Comparison of ENCODE assay signal across 7 mouse cellular contexts in the genomic region with DNA sequence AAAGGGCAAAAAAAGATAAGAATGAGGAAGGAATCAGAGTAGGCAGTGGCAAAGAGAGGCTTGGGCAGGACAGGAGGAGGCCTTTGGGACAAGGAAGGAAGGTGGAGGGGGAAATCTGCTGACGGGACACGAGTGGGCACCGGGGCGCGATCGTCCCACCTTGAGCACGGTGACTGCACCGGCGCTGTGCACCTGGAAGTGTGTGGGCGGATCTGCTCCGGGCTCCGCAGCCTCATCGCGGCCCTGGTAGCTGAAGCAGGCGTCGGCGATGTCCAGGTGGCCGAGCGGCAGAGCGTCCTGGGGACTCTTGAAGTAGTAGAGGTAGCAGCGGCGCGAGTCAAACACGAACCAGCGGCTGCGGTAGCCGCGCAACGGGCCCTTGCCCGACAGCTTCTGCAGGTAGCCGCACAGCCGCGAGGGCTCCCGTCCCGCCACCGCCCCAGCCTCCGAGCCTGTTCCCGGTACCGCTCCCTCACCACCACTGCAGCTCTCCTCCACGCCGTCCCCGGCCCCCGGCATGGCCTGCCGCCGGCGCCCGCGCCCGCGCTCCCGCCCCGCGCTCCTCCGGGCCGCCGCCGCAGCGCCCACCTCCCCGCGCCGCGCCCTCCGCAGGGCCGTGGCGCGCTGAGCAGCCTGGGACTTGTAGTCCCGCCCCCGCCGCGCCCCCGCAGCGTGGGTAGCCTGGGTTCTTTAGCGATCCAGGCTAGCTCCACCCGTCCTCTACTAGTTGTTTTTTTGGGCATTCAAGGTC. TPM values are rescaled to one million over a fixed set of nuclear protein-coding genes. Genes with fewer than 3 reads are reported as not detected.
DNase-seq lines count a peak whose midpoint lies in the region; ATAC-seq lines count a peak whose summit lies in the region.

A gene (minus strand): TSS at position 612 of the 751 bp plus-strand sequence.

- DNase-seq in adrenal gland, postnatal 14 days: peak; percentile 73
- peak; percentile 75 for DNase-seq in embryonic facial prominence, embryonic 11.5 days (ENCODE audit: low spot score)
- DNase-seq in heart, adult 11 months: peak; percentile 98
- peak; percentile 63 for DNase-seq in kidney, adult 11 months
- DNase-seq in spleen, adult 18-20 months: peak; percentile 37 to 63

- H3K4me3 ChIP-seq in embryonic facial prominence, embryonic 11.5 days (ENCODE audit: low read depth, low read length): peak within 1 kb of the TSS; percentile 72
- H3K4me3 ChIP-seq in limb, embryonic 12.5 days (replicated peaks): peak within 1 kb of the TSS; percentile 75
- peak within 1 kb of the TSS; percentile 80 for H3K4me3 ChIP-seq in midbrain, embryonic 13.5 days (replicated peaks)

- under 1% methylated on average over 60 of the region's 74 CpGs for WGBS in embryonic facial prominence, embryonic 11.5 days
- WGBS in limb, embryonic 12.5 days: 1% methylated on average over 65 of the region's 74 CpGs
- WGBS in midbrain, embryonic 13.5 days: under 1% methylated on average over 63 of the region's 74 CpGs

- no peaks in the 10 kb centered on the region for H3K27me3 ChIP-seq in embryonic facial prominence, embryonic 11.5 days (ENCODE audit: control insufficient read depth, insufficient read depth, low read length)
- H3K27me3 ChIP-seq in limb, embryonic 12.5 days: 0 out of 2 replicates have a peak, but pooled peaks cover 3% of the 10 kb centered on the region
- H3K27me3 ChIP-seq in midbrain, embryonic 13.5 days: peaks cover 18% of the 10 kb centered on the region

- H3K36me3 ChIP-seq in embryonic facial prominence, embryonic 11.5 days (replicated peaks; ENCODE audit: control insufficient read depth, insufficient read depth, low read depth, low read length): no peaks in the 10 kb centered on the region
- no peaks in the 10 kb centered on the region for H3K36me3 ChIP-seq in limb, embryonic 12.5 days
- no peaks in the 10 kb centered on the region for H3K36me3 ChIP-seq in midbrain, embryonic 13.5 days

- peak within 1 kb of the TSS; percentile 82 for H3K9ac ChIP-seq in embryonic facial prominence, embryonic 11.5 days (replicated peaks; ENCODE audit: low read length)
- peak within 1 kb of the TSS; percentile 77 for H3K9ac ChIP-seq in limb, embryonic 12.5 days (replicated peaks)
- H3K9ac ChIP-seq in midbrain, embryonic 13.5 days (replicated peaks): peak within 1 kb of the TSS; percentile 81

- ATAC-seq in embryonic facial prominence, embryonic 11.5 days (replicated peaks; ENCODE audit: insufficient number of reproducible peaks, low FRiP score, low TSS enrichment, low read depth): peak; percentile 87
- ATAC-seq in limb, embryonic 12.5 days (ENCODE audit: insufficient number of reproducible peaks, insufficient read depth, low FRiP score, low TSS enrichment, low read depth): peak; percentile 88
- ATAC-seq in midbrain, embryonic 13.5 days: peak; percentile 96

- H3K4me2 ChIP-seq in embryonic facial prominence, embryonic 11.5 days (ENCODE audit: low read depth, low read length): peak within 1 kb of the TSS; percentile 89
- peak within 1 kb of the TSS; percentile 85 for H3K4me2 ChIP-seq in limb, embryonic 12.5 days
- peak within 1 kb of the TSS; percentile 86 for H3K4me2 ChIP-seq in midbrain, embryonic 13.5 days (replicated peaks)

- H3K4me1 ChIP-seq in embryonic facial prominence, embryonic 11.5 days (ENCODE audit: control insufficient read depth, insufficient read depth, low read length): 0 out of 2 replicates have a peak, but pooled peaks cover 3% of the 10 kb centered on the region
- H3K4me1 ChIP-seq in limb, embryonic 12.5 days (replicated peaks): peaks cover 15% of the 10 kb centered on the region
- H3K4me1 ChIP-seq in midbrain, embryonic 13.5 days (replicated peaks): peaks cover 13% of the 10 kb centered on the region

- H3K9me3 ChIP-seq in embryonic facial prominence, embryonic 11.5 days (replicated peaks; ENCODE audit: control insufficient read depth, low read length): no peaks in the 10 kb centered on the region
- no peaks in the 10 kb centered on the region for H3K9me3 ChIP-seq in limb, embryonic 12.5 days
- no peaks in the 10 kb centered on the region for H3K9me3 ChIP-seq in midbrain, embryonic 13.5 days

- H3K27ac ChIP-seq in embryonic facial prominence, embryonic 11.5 days (replicated peaks; ENCODE audit: low read depth, low read length): no peak within 1 kb of the TSS
- 0 out of 2 replicates have a peak within 1 kb of the TSS, but pooled peaks have one; percentile 29 for H3K27ac ChIP-seq in limb, embryonic 12.5 days
- no peak within 1 kb of the TSS for H3K27ac ChIP-seq in midbrain, embryonic 13.5 days

RNA-seq across cellular contexts. Expression of the gene that starts here (rescaled TPM):
- total RNA-seq in adrenal gland, postnatal 14 days (2021): 25.5 and 30.2 TPM in 2 replicates
- polyA plus RNA-seq in embryonic facial prominence, embryonic 11.5 days (2014; fragmentation: Nextera tagmentation; extraction: Ambion mirVana): 9.5 and 9.9 TPM in 2 replicates
- 12.8 and 13.5 TPM in 2 replicates for polyA plus RNA-seq in limb, embryonic 12.5 days (2016; fragmentation: Nextera tagmentation; extraction: Ambion mirVana)
- polyA plus RNA-seq in midbrain, embryonic 13.5 days (2015; fragmentation: Nextera tagmentation; extraction: Ambion mirVana): 5.3 and 5.9 TPM in 2 replicates
